Mouse (Mus musculus): ENCODE results near the gene Erich4.

The Erich4 gene

DNA sequence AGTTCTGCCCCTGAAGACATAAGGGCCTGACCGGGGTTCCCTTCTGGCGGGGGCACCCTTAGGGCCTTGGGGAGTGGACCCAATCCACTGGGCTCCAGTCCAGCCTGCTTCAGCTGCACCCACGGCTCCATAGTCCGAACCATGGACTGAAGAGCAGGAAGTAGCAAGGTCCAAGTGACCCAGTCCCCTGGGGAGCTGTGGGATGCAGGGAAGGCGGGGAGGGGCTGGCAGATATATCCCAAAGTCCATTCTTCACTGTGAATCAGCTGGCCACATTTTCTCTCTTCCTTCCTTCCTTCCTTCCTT, at the start of gene Erich4:
Gene Erich4 (minus strand): TSS at position 187 of the 306 bp plus-strand sequence.
- DNase-seq (ENCODE audit: low spot score in 2 of 2), result no peak

DNA sequence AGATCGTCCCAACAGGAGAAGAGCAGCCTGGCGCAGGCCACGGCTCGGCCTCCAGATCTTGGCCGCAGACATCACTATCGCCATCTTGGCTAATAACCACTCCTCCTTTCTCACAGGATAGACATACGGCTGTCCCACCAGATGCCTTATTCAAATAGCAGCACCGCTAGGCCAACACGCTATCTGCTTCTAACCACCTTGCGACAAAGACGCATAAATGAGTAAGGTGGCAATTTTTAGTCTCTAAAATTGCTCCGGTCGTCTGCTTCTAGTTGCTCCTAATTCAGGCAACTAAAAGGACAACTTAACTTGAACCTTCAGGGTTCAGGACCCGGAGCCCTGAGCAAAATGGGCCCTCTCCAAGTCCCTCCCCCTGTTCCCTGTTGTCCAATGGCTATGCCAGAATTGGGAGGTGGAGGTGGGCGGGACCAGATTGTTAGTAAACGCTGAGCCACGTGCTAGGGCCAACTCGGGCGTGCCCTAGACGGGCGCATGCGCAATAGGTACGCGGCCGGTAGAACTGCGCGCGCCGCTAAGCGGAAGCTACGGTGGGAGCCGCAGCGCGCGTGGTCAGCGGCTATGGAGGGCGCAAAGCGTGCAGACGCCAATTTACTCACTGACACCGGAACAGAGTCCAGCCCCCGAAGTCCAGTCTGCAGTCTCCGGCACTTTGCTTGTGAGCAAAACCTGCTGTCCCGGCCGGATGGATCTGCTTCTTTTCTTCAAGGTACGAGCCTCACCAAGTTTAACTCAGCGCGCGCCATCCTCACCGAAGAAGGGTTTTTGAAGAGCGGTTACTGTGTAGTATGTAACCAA, 43.2 kb upstream of the Erich4 start, which contains the start of the genes Bckdha and Exosc5:
Gene Bckdha (minus strand): TSS at position 325 of the 816 bp plus-strand sequence.
Gene Exosc5 (plus strand): TSS at position 508 of the 816 bp plus-strand sequence.
- DNase-seq (ENCODE audit: low spot score in 2 of 2), result peak; percentile 99

DNA sequence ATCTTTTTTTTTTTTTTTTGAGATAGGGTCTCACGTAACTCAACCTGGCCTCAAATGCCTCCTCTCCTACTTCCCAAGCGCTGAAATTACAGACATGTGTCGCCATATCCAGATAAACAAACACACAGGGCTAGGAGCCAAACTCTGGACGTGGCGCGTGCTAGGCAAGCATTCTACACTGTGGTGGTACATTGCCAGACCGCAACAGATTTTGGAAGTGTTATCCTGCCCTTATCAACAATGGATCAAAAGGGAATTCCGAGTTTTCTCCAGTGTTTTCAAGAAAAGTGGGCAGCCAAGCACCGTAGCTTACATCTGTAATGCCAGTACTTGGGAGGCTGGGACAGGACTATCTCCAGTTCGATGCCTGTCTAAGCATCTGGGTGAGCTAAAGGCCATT, 42.1 kb upstream of the Erich4 start:
- no peak for DNase-seq (ENCODE audit: low spot score in 2 of 2)

- no peak for DNase-seq (ENCODE audit: low spot score in 2 of 2)
These were observed 40.1 kb upstream of the Erich4 start for GRCm38 (mm10) chr7:25655601-25656428.

DNA sequence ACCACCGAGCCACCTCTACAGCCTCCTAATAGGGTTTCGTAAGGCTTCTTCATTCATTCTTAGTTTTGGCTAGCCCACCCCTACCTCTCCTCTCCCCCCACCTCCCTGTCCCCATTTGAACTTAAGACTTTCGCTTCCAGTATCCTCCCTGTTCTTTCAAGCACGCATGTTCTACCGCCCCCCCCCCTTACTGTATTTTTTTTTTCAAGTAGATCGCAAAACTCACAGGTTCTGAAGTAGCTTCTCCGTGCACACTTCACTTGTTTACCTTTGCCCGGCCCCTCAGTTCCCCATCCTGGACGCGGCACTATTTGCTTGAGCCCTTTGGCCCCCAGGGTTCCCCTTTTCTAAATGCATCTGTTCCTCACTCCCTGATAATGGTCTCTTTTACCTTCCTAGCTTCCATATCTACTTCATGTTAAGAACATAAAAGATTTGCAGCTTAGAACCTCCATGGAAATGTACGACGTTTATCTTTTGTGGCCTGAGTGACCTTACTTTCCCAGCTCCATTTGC, 36.6 kb upstream of the Erich4 start:
- no peak for DNase-seq (ENCODE audit: low spot score in 2 of 2)

DNA sequence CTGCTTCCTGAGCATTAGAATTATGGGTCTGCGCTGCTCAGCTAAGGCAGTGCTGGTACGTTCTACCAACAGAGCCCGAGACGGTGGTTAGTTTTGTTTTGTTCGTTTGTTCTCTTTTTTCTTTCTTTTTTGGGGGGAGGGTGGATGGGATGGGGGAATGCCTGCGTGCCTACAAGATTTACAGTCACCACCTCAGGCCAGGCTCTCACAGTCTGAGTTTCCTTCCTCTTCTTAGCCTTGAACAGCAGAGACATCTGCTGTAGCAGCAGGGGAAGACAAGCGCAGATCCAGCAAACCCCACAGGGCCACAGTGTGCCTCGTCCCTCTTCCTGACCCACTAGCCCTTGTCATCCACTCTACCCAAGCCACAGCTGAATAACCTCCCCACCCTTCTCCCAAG, 35.6 kb upstream of the Erich4 start:
- DNase-seq (ENCODE audit: low spot score in 2 of 2), result no peak

DNA sequence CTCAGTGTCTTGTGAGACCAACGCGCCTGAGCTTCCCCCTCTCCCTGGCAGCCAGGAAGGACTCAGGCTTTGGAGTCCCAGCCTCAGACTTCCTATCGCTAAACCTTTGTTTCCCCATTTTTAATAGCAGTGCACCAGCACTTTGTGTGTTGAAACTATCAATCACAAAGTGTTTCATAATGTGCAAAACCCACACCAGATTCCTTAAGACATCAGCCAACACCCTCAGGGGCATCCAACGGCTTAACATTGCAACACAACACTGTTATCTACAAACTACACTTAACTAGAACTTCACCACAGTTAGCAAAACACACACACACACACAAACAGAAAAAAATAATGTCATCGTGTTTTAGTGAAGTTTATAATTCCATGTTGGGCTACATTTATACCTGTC, 34.1 kb upstream of the Erich4 start:
- no peak for DNase-seq (ENCODE audit: low spot score in 2 of 2)

GRCm38 (mm10) chr7:25647574-25648123, 32.0 kb upstream of the Erich4 start:
- DNase-seq (ENCODE audit: low spot score in 2 of 2), result no peak

GRCm38 (mm10) chr7:25645074-25645473, 29.4 kb upstream of the Erich4 start:
- no peak for DNase-seq (ENCODE audit: low spot score in 2 of 2)

DNA sequence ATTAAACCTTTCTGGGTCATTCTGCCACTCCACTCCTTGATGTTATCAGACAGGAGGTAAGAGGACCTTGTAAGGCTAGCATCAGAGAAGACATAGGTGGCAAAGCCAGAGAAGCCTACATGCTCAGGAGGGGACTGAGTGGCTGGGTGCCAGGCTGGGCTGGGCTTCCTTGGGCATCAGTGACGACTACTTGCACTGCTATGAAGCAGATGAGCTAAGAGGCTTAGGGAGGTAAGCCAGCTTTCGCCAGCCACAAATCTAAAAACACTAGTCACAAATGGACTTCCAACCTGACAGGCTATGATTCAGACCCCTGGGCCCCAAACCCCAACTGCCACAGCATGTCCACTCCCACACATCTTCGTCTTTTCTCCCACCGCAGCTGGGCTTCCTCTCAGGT, 28.9 kb upstream of the Erich4 start:
- DNase-seq (ENCODE audit: low spot score in 2 of 2), result no peak

GRCm38 (mm10) chr7:25644136-25644535, 28.4 kb upstream of the Erich4 start:
- DNase-seq (ENCODE audit: low spot score in 2 of 2), result no peak

DNA sequence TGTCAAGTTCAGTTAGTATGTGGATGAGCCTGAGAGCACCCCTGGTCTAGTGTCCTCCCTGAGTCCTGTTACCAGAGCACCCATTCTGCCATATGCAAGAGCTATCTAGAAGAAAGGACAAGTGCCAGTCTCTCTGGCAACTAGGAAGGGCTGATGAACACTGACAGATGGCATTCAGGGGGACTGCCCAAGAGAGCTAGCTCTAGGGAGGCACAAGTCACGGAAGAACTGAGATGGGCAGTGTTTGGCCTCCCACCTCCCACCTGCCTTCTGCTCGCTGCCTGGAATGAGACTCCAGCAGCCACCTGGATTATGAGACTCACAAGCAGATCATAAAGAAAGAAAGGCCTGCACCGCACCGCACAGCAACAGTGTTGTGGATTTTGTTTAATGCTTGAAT, 24.1 kb upstream of the Erich4 start:
- no peak for DNase-seq (ENCODE audit: low spot score in 2 of 2)

DNA sequence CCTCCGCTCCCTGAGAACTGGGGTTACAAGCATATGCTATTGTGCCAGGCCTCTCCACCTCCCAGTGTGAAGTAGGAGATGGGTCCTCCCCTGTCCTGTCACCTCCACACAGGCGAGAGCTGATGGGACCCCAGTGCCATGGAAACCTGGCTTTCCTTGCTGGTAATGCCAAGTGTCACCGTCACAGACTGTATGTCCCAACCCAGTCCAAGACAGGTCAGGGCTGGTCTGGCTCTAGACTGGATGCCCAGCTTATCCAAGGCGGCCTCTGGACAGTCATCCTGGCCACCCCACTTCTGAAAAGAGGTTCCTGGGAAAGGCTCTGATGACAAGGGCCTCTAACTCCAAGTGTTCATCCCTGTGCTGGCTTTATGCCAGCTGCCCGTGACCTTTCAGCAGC, 21.4 kb upstream of the Erich4 start:
- DNase-seq (ENCODE audit: low spot score in 2 of 2), result no peak

GRCm38 (mm10) chr7:25636373-25636772, 20.7 kb upstream of the Erich4 start:
- DNase-seq (ENCODE audit: low spot score in 2 of 2), result no peak

- no peak for DNase-seq (ENCODE audit: low spot score in 2 of 2)
These were observed 17.0 kb upstream of the Erich4 start for GRCm38 (mm10) chr7:25632679-25633078.

DNA sequence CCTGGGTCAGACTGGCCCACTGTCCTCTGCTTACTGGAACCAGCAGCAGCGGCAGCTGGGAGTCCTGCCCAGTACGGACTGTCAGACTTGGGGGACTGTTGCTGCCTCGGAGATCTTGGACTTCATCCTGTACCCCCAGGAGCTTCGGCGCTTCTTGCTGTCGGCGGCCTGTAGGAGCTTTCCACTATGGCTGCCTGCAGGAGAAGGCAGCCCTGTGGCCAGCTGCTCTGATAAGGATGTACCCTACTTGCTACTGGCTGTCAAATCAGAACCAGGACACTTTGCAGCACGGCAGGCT, 12.6 kb upstream of the Erich4 start:
- DNase-seq (ENCODE audit: low spot score in 2 of 2), result no peak

- DNase-seq (ENCODE audit: low spot score in 2 of 2), result no peak
These were observed 12.0 kb upstream of the Erich4 start for GRCm38 (mm10) chr7:25627431-25628322.

- DNase-seq (ENCODE audit: low spot score in 2 of 2), result no peak
These were observed 11.1 kb upstream of the Erich4 start, which contains the start of gene B3gnt8 for GRCm38 (mm10) chr7:25626509-25627430. B3gnt8 (plus strand) TSS chr7:25626654.

DNA sequence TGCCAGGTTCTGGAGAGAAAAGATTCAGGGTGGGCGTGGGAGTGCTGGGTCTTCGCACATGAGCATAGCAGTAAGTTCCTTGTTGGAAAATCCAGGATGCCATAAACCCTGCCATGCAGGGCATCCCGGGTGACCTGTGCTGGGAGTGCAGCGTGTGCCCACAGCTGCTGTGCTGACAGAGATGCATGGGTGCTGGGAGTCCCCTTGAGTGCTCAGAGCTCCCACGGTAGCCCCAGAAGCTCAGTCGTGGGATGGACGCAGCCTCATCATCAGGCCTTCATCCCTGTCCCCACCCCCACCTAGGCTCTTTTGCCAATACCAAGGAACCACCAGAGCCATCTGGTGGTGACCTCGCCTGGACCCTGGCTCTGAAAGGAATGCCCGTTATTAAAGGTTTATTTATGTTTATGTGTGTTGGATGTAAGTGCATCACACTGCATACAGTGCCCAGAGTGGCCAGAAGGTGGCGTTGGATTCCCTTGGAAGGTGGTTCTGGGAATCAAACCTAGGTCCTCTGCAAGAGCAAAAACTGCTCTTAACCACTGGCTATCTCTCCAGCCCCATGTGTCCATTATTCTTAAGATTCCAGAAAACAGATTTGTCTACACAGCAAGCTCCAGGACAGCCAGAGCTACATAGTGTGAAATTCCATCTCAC, 10.0 kb upstream of the Erich4 start:
- no peak for DNase-seq (ENCODE audit: low spot score in 2 of 2)

DNA sequence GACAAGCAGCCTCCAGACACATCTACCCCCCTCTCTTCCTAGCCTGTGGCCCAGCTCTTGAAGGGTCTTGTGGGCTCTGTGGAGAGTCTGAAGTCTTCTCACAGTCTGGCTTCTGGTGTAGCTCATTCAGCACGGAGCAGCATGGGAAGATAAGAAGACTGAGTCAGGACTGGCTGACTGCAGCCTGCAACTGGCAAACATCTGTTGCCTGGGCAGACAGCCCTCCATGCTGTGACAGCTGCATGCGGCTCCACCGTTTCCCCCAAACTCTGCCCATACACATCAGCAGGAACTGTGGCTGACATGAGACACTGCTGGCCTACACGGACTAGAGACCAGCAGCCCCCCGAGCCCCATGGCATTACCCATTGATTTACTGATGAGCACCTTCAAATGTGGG, 9.2 kb upstream of the Erich4 start:
- DNase-seq (ENCODE audit: low spot score in 2 of 2), result no peak
